ENCODE assay signal across 22 mouse cellular contexts in the genomic region with DNA sequence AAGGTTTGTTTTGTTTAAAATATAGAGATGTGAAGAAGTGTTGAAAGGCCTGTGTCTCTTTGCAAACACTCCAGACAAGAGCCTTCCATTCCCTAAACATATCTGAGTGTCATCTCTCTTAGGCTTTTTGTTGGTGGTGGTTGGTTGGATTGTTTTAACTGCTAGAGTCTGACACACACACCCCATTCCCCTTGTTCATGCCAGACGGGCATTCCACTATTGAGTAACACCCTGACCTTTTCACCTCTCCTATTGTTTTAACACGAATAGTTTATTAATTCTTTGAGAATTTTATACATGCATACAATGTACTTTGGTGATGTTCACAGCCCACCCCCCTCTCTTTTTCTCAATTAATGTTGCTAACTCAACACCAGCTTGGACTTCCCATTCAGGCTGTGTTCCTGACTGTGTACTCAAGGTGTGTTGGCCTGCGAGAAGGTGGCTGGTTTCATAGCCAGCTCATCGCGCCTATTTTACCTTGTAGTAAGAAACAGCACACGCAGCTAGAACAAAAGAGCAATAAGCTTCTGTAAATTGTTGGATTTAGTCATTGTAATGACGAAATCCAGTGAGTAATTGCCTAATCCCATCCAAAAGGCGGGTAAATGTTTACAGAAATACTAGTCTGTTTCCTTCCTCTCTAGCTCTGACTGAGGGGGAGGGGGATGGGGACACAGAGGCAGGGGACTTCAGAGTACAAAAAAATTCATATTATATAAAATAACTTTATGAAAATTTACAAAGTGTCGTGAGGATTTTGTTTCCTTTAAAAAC. TPM values are rescaled to one million over a fixed set of nuclear protein-coding genes. Genes with fewer than 3 reads are reported as not detected.
DNase-seq lines count a peak whose midpoint lies in the region; ATAC-seq and TF ChIP-seq lines count a peak whose summit lies in the region.
"Had no signal": no experiment of that assay in that cellular context is flagged by ENCODE, and none has a peak within 500 bp of the region (broad histone marks: within the 10 kb centered on the region; RNA-seq: fewer than 3 reads in every experiment).

No protein-coding gene starts in this region.

- peaks cover 5% of the 10 kb centered on the region for H3K4me1 ChIP-seq in liver, adult 2 months (ENCODE audit: control insufficient read depth, insufficient read depth, low read length)
- peaks cover 8% of the 10 kb centered on the region; the same call in 1 of the 2 replicates for H3K4me1 ChIP-seq in liver, embryonic 12.5 days
- H3K4me1 ChIP-seq in bone marrow macrophage, adult 2 months (ENCODE audit: control insufficient read depth, insufficient read depth, low read length): peaks cover 25% of the 10 kb centered on the region
- no peaks in the 10 kb centered on the region for H3K4me1 ChIP-seq in midbrain, embryonic 11.5 days (ENCODE audit: control insufficient read depth, insufficient read depth, low read length)
- H3K4me1 ChIP-seq: embryonic facial prominence, embryonic 15.5 days; megakaryocyte, embryonic 14.5 days; neural tube, embryonic 15.5 days had no signal

- no peaks in the 10 kb centered on the region for H3K79me2 ChIP-seq in liver, adult 2 months (ENCODE audit: control insufficient read depth, insufficient read depth, low read length)
- no peaks in the 10 kb centered on the region for H3K79me2 ChIP-seq in myocyte (ENCODE audit: control insufficient read depth, insufficient read depth)

- DNase-seq in liver, adult 2 months (ENCODE audit: extremely low read depth, low read depth, low spot score): peak; percentile 85
- DNase-seq in lung, postnatal 10 days: peak; percentile 59
- DNase-seq in left cerebral cortex, adult 2 months (ENCODE audit: extremely low spot score in 1 of 2, low spot score in 2 of 2): no peak
- no peak for DNase-seq in midbrain, embryonic 11.5 days (ENCODE audit: low spot score, missing footprints)
- no peak for DNase-seq in right cerebral cortex, adult 18-20 months
- DNase-seq: adrenal gland, postnatal 14 days; B cell, adult 2 months; cerebellum, adult 9-10 months; heart, adult 11 months; heart, postnatal 10 days; kidney, adult 18-20 months; right cerebral cortex, postnatal 14 days had no signal

- no peaks in the 10 kb centered on the region for H3K36me3 ChIP-seq in liver, adult 2 months (ENCODE audit: control insufficient read depth, insufficient read depth, low read length)
- H3K36me3 ChIP-seq in liver, embryonic 12.5 days: no peaks in the 10 kb centered on the region
- H3K36me3 ChIP-seq in myocyte (ENCODE audit: control insufficient read depth, insufficient read depth): no peaks in the 10 kb centered on the region
- no peaks in the 10 kb centered on the region for H3K36me3 ChIP-seq in midbrain, embryonic 11.5 days (ENCODE audit: control insufficient read depth, insufficient read depth, low read length)
- H3K36me3 ChIP-seq: embryonic facial prominence, embryonic 15.5 days; neural tube, embryonic 15.5 days had no signal

- H3K27me3 ChIP-seq in liver, adult 2 months (ENCODE audit: control insufficient read depth, insufficient read depth, low read length): peaks cover 8% of the 10 kb centered on the region; the same call in 1 of the 2 replicates
- H3K27me3 ChIP-seq in liver, embryonic 12.5 days (replicated peaks): no peaks in the 10 kb centered on the region
- H3K27me3 ChIP-seq in myocyte (ENCODE audit: control insufficient read depth, insufficient read depth, insufficient read length): no peaks in the 10 kb centered on the region
- no peaks in the 10 kb centered on the region for H3K27me3 ChIP-seq in midbrain, embryonic 11.5 days (ENCODE audit: control insufficient read depth, insufficient read depth, low read length)
- H3K27me3 ChIP-seq: embryonic facial prominence, embryonic 15.5 days; neural tube, embryonic 15.5 days had no signal

- no peak for ATAC-seq in liver, embryonic 12.5 days
- no peak for ATAC-seq in midbrain, embryonic 11.5 days (ENCODE audit: low FRiP score)
- ATAC-seq: forebrain, embryonic 14.5 days had no signal

- H3ac ChIP-seq in myocyte (ENCODE audit: control insufficient read depth, insufficient read length): no peak overlapping the region

- no peak overlapping the region for H3K4me3 ChIP-seq in liver, adult 2 months (ENCODE audit: insufficient read depth, low read depth, low read length)
- H3K4me3 ChIP-seq in liver, embryonic 12.5 days: no peak overlapping the region
- no peak overlapping the region for H3K4me3 ChIP-seq in bone marrow macrophage, adult 2 months (ENCODE audit: insufficient read depth, low read length)
- H3K4me3 ChIP-seq in myocyte: no peak overlapping the region
- H3K4me3 ChIP-seq in left cerebral cortex, adult 2 months: no peak overlapping the region
- H3K4me3 ChIP-seq in midbrain, embryonic 11.5 days (ENCODE audit: low read depth, low read length): no peak overlapping the region
- H3K4me3 ChIP-seq: embryonic facial prominence, embryonic 15.5 days; megakaryocyte, embryonic 14.5 days; neural tube, embryonic 15.5 days had no signal

- no peak for TF ChIP-seq POLR2A in liver, adult 2 months (IDR thresholded peaks at IDR 0.05; ENCODE audit: extremely low read depth, insufficient read depth, low read length)
- no peak for TF ChIP-seq POLR2A in bone marrow macrophage, adult 2 months (IDR thresholded peaks at IDR 0.05; ENCODE audit: borderline replicate concordance, low read depth, low read length)
- no peak for TF ChIP-seq POLR2A in myocyte (IDR thresholded peaks at IDR 0.05; ENCODE audit: insufficient read length, low read depth)

- H3K27ac ChIP-seq in liver, adult 2 months (replicated peaks; ENCODE audit: insufficient read depth, low read depth, low read length): no peak overlapping the region
- no peak overlapping the region for H3K27ac ChIP-seq in liver, embryonic 12.5 days
- H3K27ac ChIP-seq in bone marrow macrophage, adult 2 months (ENCODE audit: insufficient read depth, low read depth, low read length): peak overlapping the region; percentile 34
- no peak overlapping the region for H3K27ac ChIP-seq in left cerebral cortex, adult 2 months
- no peak overlapping the region for H3K27ac ChIP-seq in midbrain, embryonic 11.5 days (ENCODE audit: low read depth, low read length)
- H3K27ac ChIP-seq: embryonic facial prominence, embryonic 15.5 days; hindbrain, embryonic 14.5 days; neural tube, embryonic 15.5 days had no signal

- intact Hi-C loops in left cerebral cortex, adult 2 months (cut with DNase I): no loop called here

- no peak overlapping the region for H3K4me2 ChIP-seq in liver, embryonic 12.5 days
- no peak overlapping the region for H3K4me2 ChIP-seq in myocyte (ENCODE audit: low read depth)
- no peak overlapping the region for H3K4me2 ChIP-seq in midbrain, embryonic 11.5 days
- H3K4me2 ChIP-seq: embryonic facial prominence, embryonic 15.5 days; hindbrain, embryonic 14.5 days; neural tube, embryonic 15.5 days had no signal

- no peaks in the 10 kb centered on the region for H3K9me3 ChIP-seq in liver, embryonic 12.5 days (replicated peaks)
- no peaks in the 10 kb centered on the region for H3K9me3 ChIP-seq in midbrain, embryonic 11.5 days (ENCODE audit: control insufficient read depth, low read length)
- H3K9me3 ChIP-seq: embryonic facial prominence, embryonic 15.5 days; neural tube, embryonic 15.5 days had no signal

- H3K9ac ChIP-seq in liver, adult 2 months (ENCODE audit: low read depth, low read length): no peak overlapping the region
- no peak overlapping the region for H3K9ac ChIP-seq in liver, embryonic 12.5 days
- no peak overlapping the region for H3K9ac ChIP-seq in midbrain, embryonic 11.5 days (ENCODE audit: low read length)
- H3K9ac ChIP-seq: embryonic facial prominence, embryonic 15.5 days; hindbrain, embryonic 14.5 days; neural tube, embryonic 15.5 days had no signal

- 20% methylated on average over 9 of the region's 9 CpGs for WGBS in liver, adult 2 months
- WGBS in liver, embryonic 12.5 days (ENCODE audit: insufficient replicate concordance): 58% methylated on average over 9 of the region's 9 CpGs
- 76% methylated on average over 9 of the region's 9 CpGs for WGBS in midbrain, embryonic 11.5 days

- TF ChIP-seq CTCF in liver, adult 2 months (IDR thresholded peaks at IDR 0.05; ENCODE audit: low read depth, low read length): no peak
- TF ChIP-seq CTCF in bone marrow macrophage, adult 2 months (IDR thresholded peaks at IDR 0.05; ENCODE audit: low read depth, low read length): no peak
- no peak for TF ChIP-seq CTCF in left cerebral cortex, adult 2 months (IDR thresholded peaks at IDR 0.05)

TF ChIP-seq in myocyte, 11 proteins besides CTCF, POLR2A, EP300 and RAD21:
- TF ChIP-seq CEBPB (IDR thresholded peaks at IDR 0.05; ENCODE audit: insufficient read depth, poor library complexity, severe bottlenecking): peak; percentile 79; the same call in 1 of the 2 replicates
- TF ChIP-seq MYOD1 (IDR thresholded peaks at IDR 0.05; ENCODE audit: control insufficient read depth in 1 of 3, insufficient read length in 2 of 3, low read depth in 2 of 3): no peak
TF ChIP-seq in myocyte: peak in this region for 1.

RNA-seq across cellular contexts. Expression of gene Bst1, which starts 30.5 kb away (rescaled TPM):
- total RNA-seq in liver, adult 2 months (2014; rRNA removed): 0.18 and 0.20 TPM in 2 replicates
- 0.16 and 0.47 TPM in 2 replicates for polyA plus RNA-seq in liver, adult 2 months (2012; rRNA removed)
- 0.20 and 0.26 TPM in 2 replicates for polyA plus RNA-seq in liver, embryonic 12.5 days (2016; fragmentation: Nextera tagmentation; extraction: Ambion mirVana)
- 33.5 and 34.6 TPM in 2 replicates for polyA plus RNA-seq in bone marrow macrophage, adult 2 months (2012; ENCODE audit: insufficient read depth, insufficient read length, missing spikeins)
- polyA plus RNA-seq in myocyte (2012; fragmentation: generic; extraction: Trizol): not detected
- total RNA-seq in left cerebral cortex, adult 2 months (2021): not detected
- 0.12 TPM in 1 of 2 replicates, not detected in the other for polyA plus RNA-seq in midbrain, embryonic 11.5 days (2014; fragmentation: Nextera tagmentation; extraction: Ambion mirVana)
- total RNA-seq: layer of hippocampus, postnatal 25 days had no signal
- polyA plus RNA-seq: forebrain, embryonic 14.5 days; hindbrain, embryonic 14.5 days; limb, embryonic 11.5 days had no signal

RNA-seq across cellular contexts. Expression of gene Fbxl5, which starts 33.3 kb away (rescaled TPM):
- total RNA-seq in liver, adult 2 months (2014; rRNA removed): 38.9 and 41.8 TPM in 2 replicates
- polyA plus RNA-seq in liver, adult 2 months (2012; rRNA removed): 13.2 and 17.4 TPM in 2 replicates
- 26.7 and 27.3 TPM in 2 replicates for polyA plus RNA-seq in liver, embryonic 12.5 days (2016; fragmentation: Nextera tagmentation; extraction: Ambion mirVana)
- polyA plus RNA-seq in bone marrow macrophage, adult 2 months (2012; ENCODE audit: insufficient read depth, insufficient read length, missing spikeins): 46.5 and 47.2 TPM in 2 replicates
- polyA plus RNA-seq in myocyte (2012; fragmentation: generic; extraction: Trizol): 16.2 TPM
- total RNA-seq in left cerebral cortex, adult 2 months (2021): 10 to 100 TPM; 85.3 to 92.2 TPM
- polyA plus RNA-seq in midbrain, embryonic 11.5 days (2014; fragmentation: Nextera tagmentation; extraction: Ambion mirVana): 73.1 and 79.5 TPM in 2 replicates

Comparison
In these comparisons a context has a peak if more than half of its experiments do, and no peak if none do; other contexts are left out.
1. DNase-seq: peak in liver, adult 2 months (single experiment) and lung, postnatal 10 days (single experiment); none in left cerebral cortex, adult 2 months (0 of 2), midbrain, embryonic 11.5 days (single experiment) and right cerebral cortex, adult 18-20 months (single experiment).
2. RNA of gene Bst1, which starts 30.5 kb away (polyA plus RNA-seq): 33.5 to 34.6 TPM in bone marrow macrophage, adult 2 months; 0.20 to 0.26 TPM in liver, embryonic 12.5 days, 0.16 to 0.47 TPM in liver, adult 2 months, not detected in myocyte (single experiment) and 0.12 TPM in midbrain, embryonic 11.5 days; every median in the first group is over 10 times any median in the second.